Mouse (Mus musculus): ENCODE measurements around the gene Agpat2.

Agpat2 gene

DNA sequence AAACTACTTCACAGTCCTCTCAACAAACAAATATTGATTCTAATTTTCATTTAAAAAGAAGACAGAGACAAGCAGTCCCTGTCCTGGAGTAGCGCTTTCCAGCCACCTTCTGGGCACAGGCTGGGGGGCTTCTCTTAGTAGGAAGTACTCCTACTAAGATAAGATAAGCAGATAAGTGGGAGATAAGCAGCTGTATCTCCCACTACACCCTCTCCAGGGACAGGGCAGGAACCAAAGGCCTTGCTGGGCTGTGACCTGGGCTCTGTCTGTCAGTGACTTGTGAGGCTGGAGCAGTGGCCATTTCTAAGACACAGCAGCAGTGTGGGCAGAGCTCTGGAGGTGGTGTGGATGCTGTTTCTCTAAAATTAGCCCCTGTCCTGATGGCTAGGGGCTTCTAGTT, 28.8 kb downstream of the Agpat2 start:
- DNase-seq (ENCODE audit: low spot score in 2 of 2) = no peak

DNA sequence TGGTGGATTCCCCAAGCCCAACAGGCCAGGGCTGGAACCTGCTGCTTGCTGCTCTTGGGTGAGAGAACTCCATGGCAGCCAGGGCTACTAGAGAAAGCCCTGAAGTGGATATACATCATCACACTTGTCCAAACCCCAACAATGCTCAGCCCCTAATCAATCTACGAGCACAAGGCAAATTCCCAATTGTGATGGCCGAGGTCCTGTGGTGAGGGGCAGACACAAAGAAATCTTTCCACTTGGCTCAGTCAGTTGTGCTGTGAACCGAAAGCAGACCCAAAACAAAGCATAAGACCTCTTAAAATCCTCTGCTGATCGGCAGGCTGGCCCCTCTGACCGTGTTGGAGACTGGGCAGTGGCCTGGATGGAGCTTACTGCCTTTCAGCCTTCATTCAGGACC, 29.4 kb downstream of the Agpat2 start:
- DNase-seq (ENCODE audit: low spot score in 2 of 2) = no peak

DNA sequence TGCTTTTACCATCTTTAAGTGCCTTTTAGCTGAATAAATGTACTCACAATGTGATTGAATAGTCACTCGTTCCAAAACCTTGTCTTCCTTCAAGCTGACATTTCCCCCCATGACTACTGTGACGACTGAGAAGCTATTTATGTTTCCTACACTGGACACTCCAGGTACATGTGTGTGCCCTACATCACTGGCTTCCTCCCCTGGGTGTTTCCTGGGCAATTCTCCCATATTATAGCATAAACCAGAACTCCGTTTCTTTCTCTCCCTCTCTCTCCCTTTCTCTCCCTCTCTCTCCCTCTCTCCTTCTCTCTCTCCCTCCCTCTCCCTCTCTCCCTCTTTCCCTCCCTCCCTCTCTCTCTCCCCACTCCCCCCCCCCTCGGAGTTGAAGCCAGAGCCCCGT, 30.4 kb downstream of the Agpat2 start:
- DNase-seq (ENCODE audit: low spot score in 2 of 2) = no peak

DNA sequence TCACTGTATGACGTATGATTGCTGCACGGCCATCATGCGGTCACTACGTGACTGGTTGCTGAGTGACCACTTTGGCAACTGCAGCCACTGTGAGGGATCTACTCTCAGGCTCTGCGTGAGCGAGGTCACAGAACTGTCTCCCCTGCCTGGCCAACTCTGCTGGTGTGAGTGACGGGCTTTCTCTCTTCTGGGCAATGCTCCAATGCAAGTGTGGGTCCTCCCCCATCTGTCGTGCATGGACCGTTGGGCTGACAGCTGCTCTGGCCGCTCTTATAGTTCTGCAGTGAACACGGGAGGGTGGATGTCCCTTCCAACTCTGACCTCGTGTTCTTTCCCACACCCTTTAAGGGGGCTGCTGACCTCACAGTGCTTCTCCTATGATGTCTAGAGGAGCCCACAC, 30.8 kb downstream of the Agpat2 start:
- peak; percentile 24 to 46 for DNase-seq (ENCODE audit: low spot score in 2 of 2)

DNA sequence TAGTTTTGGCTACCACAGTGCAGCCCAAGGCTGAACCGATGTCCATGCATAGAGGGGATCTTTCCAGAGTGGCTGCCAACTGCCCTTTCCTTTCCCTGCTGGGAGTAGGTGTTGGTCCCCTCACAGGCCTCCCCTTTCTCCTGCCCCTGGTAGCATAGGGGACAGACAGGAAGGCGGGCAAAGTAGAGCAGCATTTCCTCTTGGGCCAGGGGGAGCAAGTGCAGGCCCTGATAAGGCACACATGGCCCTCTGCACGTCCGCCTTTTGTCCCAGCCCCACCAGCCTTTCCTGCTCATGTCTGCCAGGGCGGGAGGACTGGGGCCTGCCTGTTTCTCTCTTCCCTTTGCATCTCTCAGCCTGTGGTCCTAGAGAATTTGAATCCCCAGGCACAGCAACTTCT, 32.4 kb downstream of the Agpat2 start:
- no peak for DNase-seq (ENCODE audit: low spot score in 2 of 2)

DNA sequence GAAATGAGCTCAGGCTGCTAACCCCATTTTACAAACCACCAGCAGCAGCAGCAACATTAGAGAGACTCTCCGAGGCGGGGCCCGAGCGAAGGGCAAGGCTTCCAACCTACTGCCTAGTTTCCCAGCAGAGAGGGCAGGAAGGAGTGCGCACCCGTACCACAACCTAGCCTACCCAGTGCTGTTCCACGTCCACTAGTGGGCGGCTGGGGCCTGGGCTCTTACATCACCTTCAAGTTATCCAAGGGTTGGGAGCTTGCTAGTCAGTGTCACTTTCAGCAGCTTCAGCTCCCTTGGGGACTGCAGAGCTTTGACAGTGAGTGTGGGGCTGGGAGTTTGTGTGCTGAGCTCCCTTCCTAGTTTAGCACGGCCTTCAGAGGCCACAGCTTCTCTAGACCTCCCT, 32.8 kb downstream of the Agpat2 start:
- DNase-seq (ENCODE audit: low spot score in 2 of 2) = no peak

DNA sequence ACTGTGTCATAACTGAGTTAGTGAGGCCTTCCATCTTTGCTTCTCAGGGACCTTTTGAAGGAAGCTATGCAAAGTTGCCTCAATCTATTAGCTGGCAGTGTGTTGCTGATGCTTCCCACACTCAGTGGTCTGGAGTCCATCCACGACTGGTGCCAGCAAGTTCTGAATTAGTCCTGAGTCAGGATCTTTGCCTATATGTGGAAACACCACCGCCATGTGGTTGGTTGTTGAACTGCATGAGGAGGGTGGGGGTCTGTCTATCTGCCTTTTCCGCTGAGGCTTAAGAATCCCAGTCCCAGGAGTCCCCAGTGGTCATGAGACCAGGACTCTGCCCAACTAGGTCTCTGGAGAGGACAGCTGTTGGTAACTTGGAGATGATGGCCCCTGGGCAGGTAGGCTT, 34.2 kb downstream of the Agpat2 start:
- DNase-seq (ENCODE audit: low spot score in 2 of 2) = peak; percentile 60 to 62

DNA sequence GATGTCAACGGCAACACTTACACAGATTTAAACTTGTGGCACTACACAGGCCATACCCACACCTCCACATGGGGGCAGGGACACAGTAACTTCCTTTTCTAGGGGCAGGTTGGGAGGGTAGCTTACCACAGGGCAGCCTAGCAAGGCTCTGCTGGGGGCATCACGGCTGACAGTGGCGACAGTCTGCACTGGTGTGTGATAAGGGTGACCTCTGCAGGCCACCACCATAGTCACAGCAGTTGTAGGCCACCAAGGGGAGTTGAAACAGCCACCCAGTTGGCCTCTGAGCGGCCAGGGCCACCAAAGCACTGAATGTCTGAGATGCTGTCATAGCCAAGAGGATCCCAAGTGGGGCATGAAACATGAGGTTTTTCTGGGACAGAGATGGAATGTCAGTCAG, 38.0 kb downstream of the Agpat2 start:
- peak; percentile 27 to 32 for DNase-seq (ENCODE audit: low spot score in 2 of 2)

DNA sequence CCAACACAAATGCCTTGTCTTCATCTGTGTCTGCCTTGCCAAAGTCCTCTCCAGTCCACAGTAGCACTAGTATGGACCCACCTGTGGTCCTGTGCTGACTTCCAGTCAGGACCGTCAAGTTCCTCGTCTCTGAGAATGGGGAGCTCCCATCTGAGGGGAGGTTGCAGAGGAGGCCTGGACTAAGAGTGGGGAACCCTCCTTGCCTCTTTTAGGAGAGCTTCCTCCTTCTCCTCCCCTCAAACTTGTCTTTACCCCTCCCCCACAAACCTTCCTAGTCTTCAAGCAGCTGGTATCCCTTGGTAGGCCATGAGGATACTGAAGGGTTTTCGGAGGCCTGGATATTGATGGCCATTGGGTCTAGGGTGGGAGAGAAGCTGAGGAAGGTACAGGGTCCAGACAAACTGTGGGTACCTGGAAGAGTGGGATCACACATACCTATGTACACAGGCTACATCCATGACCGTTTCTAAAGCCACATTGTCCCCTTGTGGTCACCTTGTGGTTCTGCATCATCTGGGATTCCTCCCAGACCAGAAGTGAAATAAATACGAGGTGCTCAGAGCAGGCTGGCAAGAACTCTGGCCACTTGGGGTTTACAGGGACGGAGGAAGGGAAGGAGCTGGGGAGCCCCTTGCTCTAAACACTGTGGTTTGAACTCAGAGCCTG, 42.7 kb downstream of the Agpat2 start:
- peak; percentile 29 to 47 for DNase-seq (ENCODE audit: low spot score in 2 of 2)

DNA sequence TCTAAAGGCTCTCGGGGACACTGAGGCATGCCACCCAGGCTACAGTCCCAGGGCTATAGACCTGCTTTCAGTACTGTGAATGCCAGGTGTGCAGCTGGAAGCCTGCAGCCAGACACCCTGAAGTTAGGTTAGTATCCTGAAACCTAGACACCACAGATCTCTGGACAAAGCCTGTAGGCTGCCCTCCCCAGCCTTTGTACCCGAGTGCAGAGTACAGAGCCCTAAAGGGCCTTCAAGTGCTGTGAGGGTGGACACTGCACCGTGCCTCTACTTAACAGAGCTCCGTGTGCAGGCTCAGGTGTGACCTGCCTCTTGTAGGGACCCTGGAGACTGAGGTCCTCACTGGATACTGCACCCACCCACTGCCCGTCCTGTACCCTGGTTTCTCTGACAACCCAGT, 43.7 kb downstream of the Agpat2 start:
- no peak for DNase-seq (ENCODE audit: low spot score in 2 of 2)

DNA sequence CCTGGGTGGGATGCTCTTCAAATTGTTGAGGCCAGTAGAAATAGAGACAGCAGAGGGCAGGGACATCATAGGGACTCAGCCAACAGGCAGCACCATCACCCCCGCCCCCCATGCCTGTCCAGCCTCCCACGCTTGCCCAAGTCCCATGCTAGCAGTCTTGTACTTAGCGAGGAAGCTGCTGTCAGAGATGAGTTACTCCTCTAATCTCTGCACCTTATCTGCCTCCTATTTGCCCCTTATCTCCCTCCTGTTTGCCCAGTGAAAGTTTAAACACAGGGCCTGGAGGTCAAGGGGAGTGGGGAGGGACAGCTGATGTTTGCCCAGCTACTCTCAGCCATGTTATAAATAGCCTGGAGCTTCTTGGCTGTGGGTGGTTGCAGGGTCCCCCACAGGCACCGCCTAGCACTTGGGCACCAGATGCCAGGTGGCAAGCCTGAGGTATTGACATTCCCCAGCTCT, 47.7 kb downstream of the Agpat2 start:
- DNase-seq (ENCODE audit: low spot score in 2 of 2) = no peak

DNA sequence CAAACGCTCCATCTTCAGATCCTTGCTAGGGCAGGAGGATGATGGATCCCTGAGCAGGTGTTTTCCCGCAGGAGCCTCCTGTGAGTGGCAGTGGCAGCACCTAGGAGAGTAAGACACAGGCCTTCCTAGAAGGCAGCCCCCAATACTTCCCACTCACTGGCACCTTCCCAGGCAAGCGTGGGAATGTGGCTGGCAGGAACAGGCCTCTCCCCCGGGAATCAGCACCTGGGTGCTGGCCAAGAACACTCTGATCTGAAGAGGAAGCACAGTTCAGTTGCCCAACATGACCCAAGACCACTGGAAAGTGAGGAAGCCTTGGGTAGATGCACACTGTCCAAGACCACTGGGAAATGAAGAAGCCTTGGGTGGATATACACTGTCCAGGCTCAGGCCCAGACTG, 49.1 kb downstream of the Agpat2 start:
- DNase-seq (ENCODE audit: low spot score in 2 of 2) = peak; percentile 64 to 67

DNA sequence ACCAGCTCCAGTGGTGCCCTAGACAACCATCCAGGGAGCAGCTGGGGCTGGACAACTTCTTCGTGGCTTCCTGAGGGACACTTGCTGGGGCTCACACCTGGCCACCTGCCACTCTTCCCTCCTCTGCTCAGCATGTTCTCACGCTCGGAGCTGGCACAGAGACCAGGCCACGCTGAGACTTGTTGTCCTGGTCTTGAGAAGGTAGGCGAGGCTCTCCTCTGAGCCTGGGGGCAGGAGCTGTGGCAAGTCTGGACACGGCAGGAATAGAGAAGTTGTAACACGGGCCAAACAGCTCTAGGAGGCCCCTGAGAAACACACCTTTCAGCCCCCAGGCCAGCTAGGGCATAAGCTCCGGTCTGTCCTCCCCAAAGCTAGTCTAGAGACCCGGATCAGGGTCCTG, 50.3 kb downstream of the Agpat2 start:
- no peak for DNase-seq (ENCODE audit: low spot score in 2 of 2)

DNA sequence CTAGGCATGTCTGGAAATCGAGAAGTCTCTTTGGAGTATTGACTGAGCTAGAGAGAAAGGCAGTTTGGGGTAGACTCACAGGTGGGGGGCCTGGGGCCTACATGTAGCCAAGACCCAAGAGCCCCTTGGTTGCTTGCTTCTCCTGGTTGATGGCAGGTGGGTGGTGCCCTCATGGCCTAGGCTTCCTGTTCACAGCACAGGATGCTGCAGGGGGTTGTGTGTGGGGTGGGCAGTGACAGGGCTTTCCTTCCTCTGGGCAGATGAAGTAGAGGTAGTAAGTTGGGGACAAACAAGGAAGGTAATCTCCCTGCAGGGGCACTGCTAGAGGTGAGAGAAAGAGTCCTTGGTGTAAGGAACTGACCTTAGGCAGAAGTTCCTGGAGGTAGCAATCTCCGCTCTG, 52.2 kb downstream of the Agpat2 start:
- DNase-seq (ENCODE audit: low spot score in 2 of 2) = no peak

DNA sequence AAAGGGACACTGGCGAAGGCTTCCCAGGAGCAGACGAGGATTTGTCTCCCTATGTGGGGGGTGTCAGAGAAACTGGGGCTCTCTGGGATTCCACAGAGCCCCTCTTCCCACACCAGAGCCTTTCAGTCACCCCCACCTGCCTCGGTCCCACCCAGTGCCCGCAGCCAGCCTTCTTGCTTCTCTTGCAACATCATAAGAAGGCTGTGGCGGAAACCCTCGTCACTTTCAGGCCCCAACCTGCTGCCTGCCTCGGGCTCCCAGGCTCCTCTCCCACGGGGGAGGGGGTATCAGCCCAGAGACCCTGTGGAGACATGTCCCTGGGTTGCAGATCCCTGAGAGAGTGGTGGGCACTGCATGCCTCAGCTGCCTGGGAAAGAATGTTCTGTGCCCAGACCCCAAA, 52.8 kb downstream of the Agpat2 start:
- no peak for DNase-seq (ENCODE audit: low spot score in 2 of 2)

DNA sequence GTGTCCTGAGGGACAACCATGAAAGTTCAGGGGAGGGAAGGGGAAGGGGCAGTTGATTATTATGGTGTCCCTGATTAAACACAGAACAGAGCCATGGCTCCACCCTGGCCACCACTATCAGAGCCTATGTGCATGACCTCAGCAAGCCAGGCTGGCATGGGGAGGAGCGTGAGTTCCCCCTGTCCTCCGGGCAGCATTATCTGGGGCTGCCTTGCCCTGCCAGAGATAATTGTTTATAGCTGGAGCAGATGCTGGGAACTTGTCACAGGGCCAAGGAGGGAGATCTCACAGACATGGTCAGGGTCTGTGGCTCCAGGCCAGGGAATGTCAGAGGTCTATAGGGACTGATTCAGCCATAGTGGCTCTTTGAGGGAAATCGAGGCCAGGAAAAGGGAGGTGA, 53.4 kb downstream of the Agpat2 start:
- no peak for DNase-seq (ENCODE audit: low spot score in 2 of 2)

DNA sequence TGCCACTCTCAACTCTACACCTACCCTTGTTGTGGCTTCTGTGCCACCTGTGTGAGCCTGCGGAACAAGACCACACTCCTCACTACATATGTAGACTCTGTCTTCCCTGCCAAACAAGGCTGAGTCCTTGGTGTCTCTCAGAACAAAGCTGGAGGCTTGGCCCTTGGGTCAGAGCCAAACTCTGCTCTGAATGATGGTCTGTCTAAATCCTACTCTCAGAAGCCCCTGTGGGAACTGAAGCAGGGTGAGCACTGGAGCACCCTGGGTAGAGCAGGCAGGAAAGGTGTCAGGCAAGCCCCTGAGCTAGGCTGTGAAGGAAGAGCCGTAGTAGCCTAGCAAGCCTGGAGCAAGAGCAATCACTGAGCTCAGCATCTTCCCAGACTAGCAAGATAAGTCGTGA, 54.0 kb downstream of the Agpat2 start:
- DNase-seq (ENCODE audit: low spot score in 2 of 2) = no peak

DNA sequence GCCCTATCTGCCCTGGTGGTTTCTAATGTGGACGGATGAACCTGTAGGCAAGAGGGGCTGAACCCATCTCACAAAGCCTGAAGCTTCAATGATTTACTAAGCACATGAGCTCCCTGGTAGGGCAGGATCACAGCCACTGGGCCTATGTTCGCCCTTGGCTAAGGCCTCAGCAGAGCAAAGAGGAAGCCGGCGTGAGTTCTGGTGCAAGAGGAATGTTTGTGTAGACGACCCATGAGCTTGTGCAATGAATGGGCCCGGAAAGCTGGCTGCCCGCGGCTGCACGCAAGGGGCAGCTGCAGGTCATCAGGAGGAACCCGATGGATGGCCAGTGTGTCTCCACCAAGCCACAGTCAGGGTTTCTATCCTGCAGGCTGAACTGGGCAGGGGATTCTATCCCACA, 54.4 kb downstream of the Agpat2 start:
- no peak for DNase-seq (ENCODE audit: low spot score in 2 of 2)

DNA sequence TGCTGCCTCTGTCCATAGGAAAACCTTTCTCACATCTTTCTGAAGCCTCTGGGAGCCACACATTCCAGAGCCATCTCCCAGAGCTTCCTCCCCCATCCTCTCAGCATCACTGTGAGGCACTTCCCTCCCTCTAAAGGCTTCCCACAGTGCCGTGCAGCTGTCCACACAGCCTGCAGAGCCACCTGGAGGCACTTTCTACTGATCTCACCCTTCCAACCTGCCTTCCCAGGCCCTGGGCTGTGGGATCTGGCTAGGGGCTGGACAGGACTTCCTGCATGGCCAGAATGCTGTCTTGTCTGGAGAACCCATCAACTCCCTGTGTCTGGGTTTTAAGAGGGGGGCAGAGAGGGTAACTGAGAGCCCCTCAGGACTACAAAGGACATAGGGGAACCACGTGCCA, 56.7 kb downstream of the Agpat2 start:
- peak; percentile 24 to 27 for DNase-seq (ENCODE audit: low spot score in 2 of 2)

DNA sequence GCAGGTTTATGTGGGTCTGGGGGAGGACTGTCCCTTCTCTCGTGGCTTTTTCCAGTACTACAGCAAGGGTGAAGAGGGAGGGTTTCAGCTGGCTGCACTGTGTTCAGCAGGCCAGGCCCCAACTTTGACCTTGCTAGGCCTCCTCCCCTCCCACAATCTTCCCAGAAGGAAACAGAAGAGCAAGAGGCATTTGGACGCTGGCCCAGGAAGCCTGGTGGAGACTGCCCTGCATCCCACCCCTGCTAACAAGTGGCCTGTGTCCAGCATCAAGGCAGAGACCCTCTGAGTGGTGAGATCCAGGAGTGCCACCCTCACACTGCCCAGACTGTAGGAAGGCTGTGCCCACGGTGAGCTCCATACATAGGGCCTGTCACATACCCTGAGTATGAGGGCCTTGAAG, 60.0 kb downstream of the Agpat2 start:
- no peak for DNase-seq (ENCODE audit: low spot score in 2 of 2)

DNA sequence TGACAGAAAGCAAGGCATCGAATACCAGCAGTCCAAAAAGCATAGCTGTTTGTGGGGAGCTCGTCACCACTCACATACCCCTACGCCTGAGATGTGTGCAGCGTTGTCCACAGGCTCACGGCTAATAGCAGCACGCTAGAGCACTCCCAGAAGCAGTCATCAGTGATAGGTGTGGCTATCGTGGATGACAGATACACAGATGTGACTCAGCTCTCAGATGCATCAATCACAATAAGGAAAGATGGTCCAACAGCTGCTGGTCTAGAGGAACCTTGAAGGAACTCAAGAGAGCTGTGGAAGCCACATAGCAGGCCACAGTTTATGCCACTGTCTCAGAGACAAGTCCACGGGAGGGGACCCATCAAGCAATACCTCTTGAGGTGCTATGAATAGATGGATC, 60.4 kb downstream of the Agpat2 start:
- DNase-seq (ENCODE audit: low spot score in 2 of 2) = no peak

DNA sequence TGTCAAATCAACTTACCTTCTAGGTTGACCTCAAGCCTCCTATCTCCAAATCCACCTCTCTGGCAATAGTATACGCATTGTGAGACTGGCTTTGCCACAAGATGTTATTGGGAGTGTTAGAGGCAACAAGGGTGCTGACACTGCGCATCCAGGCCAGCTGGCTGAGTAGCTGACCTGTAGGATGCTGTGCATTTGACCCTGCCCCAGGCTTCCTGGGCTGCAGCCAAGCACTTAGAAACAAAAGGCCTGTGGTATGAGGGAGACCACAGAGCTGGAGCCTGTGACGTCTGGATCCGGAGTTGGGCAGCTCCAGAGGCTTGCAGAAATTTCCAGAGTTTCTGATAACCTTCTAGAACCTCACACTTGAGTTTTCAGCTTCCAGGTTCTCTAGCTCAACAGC, 61.1 kb downstream of the Agpat2 start:
- DNase-seq (ENCODE audit: low spot score in 2 of 2) = no peak

All from right cerebral cortex, adult 2 months (tissue).